Mouse (Mus musculus): ENCODE measurements at regions not wholly inside any gene's neighbourhood (a gene's known extent, or its start where the extent isn't known, plus 50 kb on each side); places are given as distances from the start of the nearest gene placed in this dataset.

DNA sequence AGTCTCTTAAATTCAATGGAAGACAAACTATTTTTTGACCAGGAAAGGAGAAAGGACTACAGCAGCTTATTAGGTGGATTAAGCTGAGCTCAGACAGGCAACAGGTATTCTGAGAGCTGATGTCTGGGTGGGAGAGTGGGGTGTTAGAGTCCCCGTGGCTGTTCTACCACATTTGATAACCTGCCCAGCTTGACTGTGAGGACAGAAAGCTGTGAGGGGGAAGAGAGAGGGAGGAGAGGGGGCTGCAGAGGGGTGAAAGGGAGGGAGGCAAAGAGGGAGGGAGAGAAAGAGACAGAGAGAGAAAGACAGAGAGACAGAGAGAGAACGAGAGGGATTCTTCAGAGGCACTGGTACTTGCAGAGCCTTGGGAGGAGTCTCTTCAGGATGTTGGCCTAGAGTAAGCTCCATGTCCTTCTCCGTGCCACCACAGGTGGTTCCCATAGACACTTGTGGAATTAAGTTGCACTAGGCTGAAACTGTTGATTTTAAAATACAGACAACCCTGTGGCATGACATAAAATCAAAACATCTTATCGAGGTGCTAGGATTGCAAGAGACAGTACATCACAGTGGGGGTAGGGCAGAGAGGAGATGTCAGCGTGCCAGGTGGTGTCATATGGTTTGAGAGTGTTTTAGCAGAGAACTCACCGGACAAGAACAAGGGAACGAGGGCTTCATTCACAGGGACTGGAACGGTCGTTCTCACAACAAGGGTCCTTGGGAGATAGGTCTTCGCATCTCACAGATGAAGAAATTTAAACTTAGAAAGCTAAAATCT, 243.3 kb downstream of the Ccdc91 start:
- Histone ChIP-seq H3K4me1 (ENCODE audit: control insufficient read depth, insufficient read depth, low read length) (no peaks in the 10 kb centered on the region), H3K4me3 (replicated peaks; ENCODE audit: low read length) (no peak overlapping the region), H3K27ac (ENCODE audit: low read length) (no peak overlapping the region), H3K27me3 (ENCODE audit: control insufficient read depth, insufficient read depth, low read length) (no peaks in the 10 kb centered on the region), H3K4me2 (ENCODE audit: low read depth, low read length) (no peak overlapping the region), H3K36me3 (ENCODE audit: control insufficient read depth, insufficient read depth, low read length) (no peaks in the 10 kb centered on the region), H3K9me3 (replicated peaks; ENCODE audit: control insufficient read depth, low read length) (no peaks in the 10 kb centered on the region), H3K9ac (ENCODE audit: low read length) (no peak overlapping the region)
- 66% methylated on average over 10 of the region's 10 CpGs for WGBS
- no peak for ATAC-seq (ENCODE audit: insufficient read depth, low FRiP score)

DNA sequence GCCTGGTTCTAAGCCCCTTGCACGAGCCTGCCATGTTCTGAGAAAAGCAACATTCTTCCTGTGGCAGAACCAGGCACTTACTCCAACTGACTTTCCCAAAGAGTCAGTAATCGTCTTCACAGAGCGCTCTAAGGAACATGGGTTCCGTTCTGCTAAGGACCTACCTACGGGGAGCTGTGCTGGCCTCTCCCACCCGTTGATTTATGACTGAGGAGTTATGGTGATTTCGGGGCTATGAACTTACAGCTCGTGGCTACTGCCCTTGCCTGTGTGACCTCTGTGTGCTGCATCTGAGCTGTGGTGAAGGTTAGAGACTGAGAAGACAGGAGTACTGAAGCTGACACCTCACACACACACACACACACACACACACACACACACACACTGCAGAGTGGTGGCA, 243.9 kb downstream of the Ccdc91 start:
- WGBS, result 62% methylated on average over 8 of the region's 8 CpGs

DNA sequence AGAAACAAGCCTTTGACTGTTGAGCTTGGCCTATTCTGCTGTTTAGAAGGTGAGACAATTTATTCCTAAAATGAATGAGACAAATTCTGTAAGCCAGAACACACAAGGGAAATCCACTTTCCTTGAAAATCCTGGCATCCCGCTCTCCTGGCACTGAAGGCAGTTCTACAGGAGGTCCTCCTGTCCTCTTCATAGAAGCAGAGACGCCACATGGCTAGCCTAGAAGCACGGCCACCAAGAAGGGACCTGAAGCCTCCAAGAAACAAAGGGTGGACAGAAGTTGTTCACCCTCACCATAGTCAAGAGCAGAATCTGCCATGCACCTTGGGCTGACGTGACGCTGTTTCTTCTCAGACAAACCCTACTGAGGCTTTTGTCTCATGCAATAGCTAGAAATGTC, 247.7 kb downstream of the Ccdc91 start:
- H3K9me3 ChIP-seq (replicated peaks; ENCODE audit: control insufficient read depth, low read length), result no peaks in the 10 kb centered on the region
- H3K9ac ChIP-seq (ENCODE audit: low read length), result no peak overlapping the region
- H3K4me2 ChIP-seq (ENCODE audit: low read depth, low read length), result no peak overlapping the region
- no peaks in the 10 kb centered on the region for H3K27me3 ChIP-seq (ENCODE audit: control insufficient read depth, insufficient read depth, low read length)
- H3K4me1 ChIP-seq (ENCODE audit: control insufficient read depth, insufficient read depth, low read length), result no peaks in the 10 kb centered on the region
- 95% methylated on average over 5 of the region's 5 CpGs for WGBS
- no peaks in the 10 kb centered on the region for H3K36me3 ChIP-seq (ENCODE audit: control insufficient read depth, insufficient read depth, low read length)
- no peak for ATAC-seq (ENCODE audit: insufficient read depth, low FRiP score)
- no peak overlapping the region for H3K4me3 ChIP-seq (replicated peaks; ENCODE audit: low read length)
- H3K27ac ChIP-seq (ENCODE audit: low read length), result no peak overlapping the region

More for the DNA sequence above, 243.9 kb downstream of the Ccdc91 start:
- H3K4me2 ChIP-seq (ENCODE audit: low read depth, low read length), result no peak overlapping the region
- no peak overlapping the region for H3K27ac ChIP-seq (ENCODE audit: low read length)
- no peaks in the 10 kb centered on the region for H3K36me3 ChIP-seq (ENCODE audit: control insufficient read depth, insufficient read depth, low read length)
- no peak for ATAC-seq (ENCODE audit: insufficient read depth, low FRiP score)
- H3K9me3 ChIP-seq (replicated peaks; ENCODE audit: control insufficient read depth, low read length), result no peaks in the 10 kb centered on the region
- no peak overlapping the region for H3K4me3 ChIP-seq (replicated peaks; ENCODE audit: low read length)
- H3K4me1 ChIP-seq (ENCODE audit: control insufficient read depth, insufficient read depth, low read length), result no peaks in the 10 kb centered on the region
- no peak overlapping the region for H3K9ac ChIP-seq (ENCODE audit: low read length)
- H3K27me3 ChIP-seq (ENCODE audit: control insufficient read depth, insufficient read depth, low read length), result no peaks in the 10 kb centered on the region

DNA sequence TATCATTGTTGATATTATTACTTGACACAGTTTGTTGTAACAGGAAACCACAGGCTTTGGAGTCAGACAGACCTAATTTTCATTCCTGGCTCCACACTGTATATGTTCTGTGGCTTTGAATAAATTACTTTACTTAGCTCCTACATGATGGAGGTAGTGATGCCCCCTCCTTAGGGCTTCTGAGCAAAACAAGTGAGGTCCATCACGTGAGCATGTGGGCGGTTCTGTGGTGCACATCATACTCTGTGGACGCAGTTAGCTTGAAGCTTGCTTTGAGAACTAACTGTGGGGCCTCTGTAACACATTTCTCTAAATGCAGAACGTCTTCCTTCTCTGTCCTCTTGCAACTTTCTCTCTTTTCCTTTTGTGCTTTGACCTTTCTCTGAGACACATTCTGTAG, 251.4 kb downstream of the Ccdc91 start:
- H3K4me3 ChIP-seq (replicated peaks; ENCODE audit: low read length), result no peak overlapping the region
- 65% methylated on average over 4 of the region's 4 CpGs for WGBS

DNA sequence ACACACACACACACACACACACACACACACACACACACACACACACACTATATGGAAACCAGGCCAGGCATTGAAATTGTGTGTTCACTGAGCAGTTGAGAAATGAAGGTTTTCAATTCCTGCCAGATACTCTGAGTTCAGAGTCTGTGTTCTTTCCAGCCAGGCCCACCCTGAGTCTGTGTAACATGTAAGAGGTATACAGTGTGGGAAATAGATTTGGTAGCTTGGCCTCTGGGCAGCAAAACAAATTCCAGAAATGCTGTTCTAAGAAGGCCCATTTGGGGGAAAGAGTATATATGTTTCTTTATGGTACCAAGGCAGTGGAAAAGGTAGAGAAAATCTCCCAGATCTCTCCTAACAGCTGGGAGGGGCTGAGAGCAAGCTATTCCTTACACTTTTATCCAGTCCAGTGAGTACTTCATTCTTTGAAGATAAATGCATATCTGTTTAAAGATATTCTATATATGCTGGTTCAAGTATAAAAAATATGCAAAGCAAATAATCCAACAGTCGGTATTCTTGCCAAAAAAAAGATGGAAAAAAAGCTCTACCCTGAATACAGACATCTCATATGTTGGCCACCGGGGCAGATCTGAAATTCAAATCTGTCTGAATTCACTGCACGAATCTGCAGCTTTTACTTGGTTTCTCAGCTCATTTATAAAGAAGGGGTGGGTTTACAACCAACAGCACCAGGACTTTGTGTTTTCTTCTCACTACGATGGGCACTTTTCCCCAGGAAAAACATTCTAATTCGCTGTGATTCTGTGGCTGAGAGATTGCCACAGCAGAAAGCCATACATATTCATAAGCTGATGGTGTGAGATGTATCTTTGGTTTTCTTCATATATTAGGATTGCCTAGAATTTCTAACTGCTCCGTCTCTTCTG, 252.3 kb downstream of the Ccdc91 start:
- Histone ChIP-seq H3K9me3 (replicated peaks; ENCODE audit: control insufficient read depth, low read length) (no peaks in the 10 kb centered on the region), H3K9ac (ENCODE audit: low read length) (no peak overlapping the region), H3K4me1 (ENCODE audit: control insufficient read depth, insufficient read depth, low read length) (no peaks in the 10 kb centered on the region), H3K4me3 (replicated peaks; ENCODE audit: low read length) (no peak overlapping the region), H3K4me2 (ENCODE audit: low read depth, low read length) (no peak overlapping the region), H3K36me3 (ENCODE audit: control insufficient read depth, insufficient read depth, low read length) (no peaks in the 10 kb centered on the region), H3K27me3 (ENCODE audit: control insufficient read depth, insufficient read depth, low read length) (no peaks in the 10 kb centered on the region), H3K27ac (ENCODE audit: low read length) (no peak overlapping the region)
- WGBS, result 73% methylated on average over 6 of the region's 6 CpGs
- no peak for ATAC-seq (ENCODE audit: insufficient read depth, low FRiP score)

More for the DNA sequence above, 251.4 kb downstream of the Ccdc91 start:
- ATAC-seq (ENCODE audit: insufficient read depth, low FRiP score), result no peak
- Histone ChIP-seq H3K36me3 (ENCODE audit: control insufficient read depth, insufficient read depth, low read length) (no peaks in the 10 kb centered on the region), H3K9ac (ENCODE audit: low read length) (no peak overlapping the region), H3K27ac (ENCODE audit: low read length) (no peak overlapping the region), H3K9me3 (replicated peaks; ENCODE audit: control insufficient read depth, low read length) (no peaks in the 10 kb centered on the region), H3K4me1 (ENCODE audit: control insufficient read depth, insufficient read depth, low read length) (no peaks in the 10 kb centered on the region), H3K4me2 (ENCODE audit: low read depth, low read length) (no peak overlapping the region), H3K27me3 (ENCODE audit: control insufficient read depth, insufficient read depth, low read length) (no peaks in the 10 kb centered on the region)

DNA sequence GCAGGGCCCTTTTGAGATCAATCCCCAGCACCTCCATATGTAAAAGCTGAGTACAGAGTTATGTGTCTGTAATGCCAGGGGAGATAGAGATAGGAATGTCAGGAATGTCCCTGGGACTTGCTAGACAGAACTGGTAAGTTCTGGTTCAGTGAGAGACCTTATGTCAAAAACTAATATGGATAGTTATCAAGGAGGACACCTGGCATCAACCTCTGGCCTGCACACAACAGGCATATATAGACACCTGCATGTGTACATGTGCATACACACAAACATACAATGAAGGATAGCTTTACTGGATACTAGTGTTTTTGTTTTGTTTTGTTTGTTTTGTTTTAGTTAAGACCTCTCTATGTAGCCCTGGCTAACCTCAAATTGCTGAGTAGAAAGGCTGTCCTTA, 254.1 kb downstream of the Ccdc91 start:
- H3K4me3 ChIP-seq (replicated peaks; ENCODE audit: low read length), result no peak overlapping the region
- no peak overlapping the region for H3K4me2 ChIP-seq (ENCODE audit: low read depth, low read length)
- H3K27me3 ChIP-seq (ENCODE audit: control insufficient read depth, insufficient read depth, low read length), result no peaks in the 10 kb centered on the region
- no peak overlapping the region for H3K9ac ChIP-seq (ENCODE audit: low read length)
- ATAC-seq (ENCODE audit: insufficient read depth, low FRiP score), result no peak
- no peaks in the 10 kb centered on the region for H3K36me3 ChIP-seq (ENCODE audit: control insufficient read depth, insufficient read depth, low read length)
- H3K4me1 ChIP-seq (ENCODE audit: control insufficient read depth, insufficient read depth, low read length), result no peaks in the 10 kb centered on the region
- no peaks in the 10 kb centered on the region for H3K9me3 ChIP-seq (replicated peaks; ENCODE audit: control insufficient read depth, low read length)
- no peak overlapping the region for H3K27ac ChIP-seq (ENCODE audit: low read length)

DNA sequence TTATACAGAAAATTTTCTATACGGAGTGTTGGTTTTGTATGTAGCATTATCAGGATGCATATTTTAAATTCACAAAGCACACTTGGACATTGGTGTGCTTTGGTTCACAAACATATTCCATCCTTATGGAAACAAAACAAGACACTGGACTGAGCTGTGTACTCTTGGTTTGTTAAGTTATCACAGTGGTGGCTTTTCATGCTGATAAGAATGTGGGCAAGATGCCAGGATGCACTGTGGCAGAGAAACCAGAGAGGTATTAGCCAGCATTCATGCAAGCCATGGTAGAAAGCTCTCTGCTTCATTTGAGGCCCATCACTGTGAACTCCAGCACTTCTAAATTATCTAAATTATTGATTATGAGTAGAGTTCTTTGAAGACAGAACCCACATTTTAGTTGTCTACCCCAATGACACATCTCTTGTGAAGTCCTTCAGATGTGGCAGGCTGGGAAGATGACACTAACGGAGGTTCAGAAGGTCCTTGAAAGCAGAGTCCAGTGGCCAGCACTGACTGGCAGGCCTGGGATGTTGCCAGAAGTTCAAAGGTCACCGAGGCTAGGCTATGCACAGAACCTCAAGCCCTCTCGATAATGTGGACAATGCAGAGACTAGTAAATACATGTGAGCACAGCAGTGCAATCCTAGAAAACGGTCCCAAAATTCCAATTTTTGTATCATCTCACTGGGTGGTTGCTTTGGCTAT, 263.1 kb downstream of the Ccdc91 start:
- no peak for ATAC-seq (ENCODE audit: insufficient read depth, low FRiP score)
- no peak overlapping the region for H3K9ac ChIP-seq (ENCODE audit: low read length)
- 83% methylated on average over 5 of the region's 5 CpGs for WGBS
- no peaks in the 10 kb centered on the region for H3K4me1 ChIP-seq (ENCODE audit: control insufficient read depth, insufficient read depth, low read length)
- no peaks in the 10 kb centered on the region for H3K36me3 ChIP-seq (ENCODE audit: control insufficient read depth, insufficient read depth, low read length)
- H3K4me3 ChIP-seq (replicated peaks; ENCODE audit: low read length), result no peak overlapping the region
- no peak overlapping the region for H3K27ac ChIP-seq (ENCODE audit: low read length)
- H3K27me3 ChIP-seq (ENCODE audit: control insufficient read depth, insufficient read depth, low read length), result no peaks in the 10 kb centered on the region
- no peaks in the 10 kb centered on the region for H3K9me3 ChIP-seq (replicated peaks; ENCODE audit: control insufficient read depth, low read length)
- H3K4me2 ChIP-seq (ENCODE audit: low read depth, low read length), result no peak overlapping the region

DNA sequence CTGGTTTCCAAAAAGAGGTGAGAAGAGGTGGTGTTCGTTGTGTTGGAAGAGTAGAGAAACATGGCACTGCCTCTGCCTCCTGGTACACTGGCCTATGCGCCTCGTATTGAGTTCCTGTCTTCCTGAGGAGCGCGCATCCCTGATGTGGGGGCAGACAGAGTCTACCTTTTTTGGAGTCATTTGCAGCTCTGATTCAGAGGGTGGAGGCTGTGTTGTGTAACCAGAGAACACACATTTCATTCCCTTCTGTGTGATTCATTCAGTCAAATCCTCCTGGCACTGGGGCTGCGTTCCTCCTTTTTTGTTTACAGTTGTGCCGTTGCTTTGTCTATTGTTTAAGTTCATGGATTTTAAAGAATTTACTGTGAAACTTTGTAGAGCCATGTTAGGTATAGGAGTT, 265.8 kb downstream of the Ccdc91 start:
- Histone ChIP-seq H3K9me3 (replicated peaks; ENCODE audit: control insufficient read depth, low read length) (no peaks in the 10 kb centered on the region), H3K4me2 (ENCODE audit: low read depth, low read length) (no peak overlapping the region), H3K4me1 (ENCODE audit: control insufficient read depth, insufficient read depth, low read length) (no peaks in the 10 kb centered on the region), H3K9ac (ENCODE audit: low read length) (no peak overlapping the region), H3K36me3 (ENCODE audit: control insufficient read depth, insufficient read depth, low read length) (no peaks in the 10 kb centered on the region), H3K4me3 (replicated peaks; ENCODE audit: low read length) (no peak overlapping the region), H3K27me3 (ENCODE audit: control insufficient read depth, insufficient read depth, low read length) (no peaks in the 10 kb centered on the region), H3K27ac (ENCODE audit: low read length) (no peak overlapping the region)
- 69% methylated on average over 7 of the region's 7 CpGs for WGBS
- no peak for ATAC-seq (ENCODE audit: insufficient read depth, low FRiP score)

DNA sequence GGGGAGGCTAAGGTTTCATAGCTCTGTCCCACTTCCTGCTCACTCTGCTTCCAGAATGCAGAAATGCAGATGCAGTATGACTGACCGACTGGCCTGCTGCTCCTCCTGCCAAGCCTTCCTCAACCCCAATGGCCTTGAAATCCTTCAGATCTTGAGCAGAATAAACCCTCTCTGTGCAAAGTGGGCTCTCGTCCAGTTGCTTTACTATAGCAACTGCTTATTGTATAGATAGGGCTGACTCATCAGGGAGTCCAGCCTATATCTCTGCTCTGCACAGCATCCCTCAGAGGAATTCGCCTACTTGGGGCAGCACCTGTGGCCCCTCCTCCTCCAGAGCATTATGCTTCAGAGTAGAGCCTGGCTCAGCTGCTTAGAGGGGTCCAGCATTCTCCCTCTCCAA, 268.5 kb downstream of the Ccdc91 start:
- no peak overlapping the region for H3K27ac ChIP-seq (ENCODE audit: low read length)
- no peak overlapping the region for H3K4me3 ChIP-seq (replicated peaks; ENCODE audit: low read length)
- no peak overlapping the region for H3K4me2 ChIP-seq (ENCODE audit: low read depth, low read length)
- ATAC-seq (ENCODE audit: insufficient read depth, low FRiP score), result no peak
- H3K9me3 ChIP-seq (replicated peaks; ENCODE audit: control insufficient read depth, low read length), result no peaks in the 10 kb centered on the region
- no peaks in the 10 kb centered on the region for H3K4me1 ChIP-seq (ENCODE audit: control insufficient read depth, insufficient read depth, low read length)
- no peaks in the 10 kb centered on the region for H3K27me3 ChIP-seq (ENCODE audit: control insufficient read depth, insufficient read depth, low read length)
- WGBS, result 47% methylated on average over 3 of the region's 3 CpGs
- no peak overlapping the region for H3K9ac ChIP-seq (ENCODE audit: low read length)
- no peaks in the 10 kb centered on the region for H3K36me3 ChIP-seq (ENCODE audit: control insufficient read depth, insufficient read depth, low read length)

Data from stomach, embryonic 16.5 days (tissue).